Mouse (Mus musculus): Measurements from ENCODE around the gene Notch3. TPM values are rescaled to one million over a fixed set of nuclear protein-coding genes. Genes with fewer than 3 reads are reported as not detected.

The Notch3 gene
- polyA plus RNA-seq, 1 experiment from 2014 or later: 26.8 TPM

DNA sequence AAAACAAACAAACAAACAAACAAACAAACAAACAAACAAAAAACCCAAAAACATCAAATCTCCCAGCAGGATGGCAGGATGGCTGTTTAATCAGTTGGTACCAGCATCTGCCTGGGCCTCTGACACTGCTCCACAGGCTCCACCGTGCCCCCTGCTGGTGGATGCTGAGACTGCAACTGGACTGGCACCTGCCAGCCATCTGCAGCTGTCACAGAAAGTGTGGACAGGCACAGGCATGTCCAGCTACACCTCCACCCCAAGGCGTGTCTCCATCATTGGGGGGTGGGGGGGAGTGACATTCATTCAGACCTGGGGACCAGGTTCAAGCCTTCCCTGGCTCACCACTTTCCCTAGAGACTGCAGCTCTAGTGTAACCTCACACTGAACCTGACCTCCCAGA lies 93.3 kb downstream of the Notch3 start:
- no peaks in the 10 kb centered on the region; the same call in 1 of the 2 replicates for H3K9me3 ChIP-seq
- WGBS: 0% methylated on average over 2 of the region's 2 CpGs
- H3K27me3 ChIP-seq: no peaks in the 10 kb centered on the region
- H3K27ac ChIP-seq (replicated peaks): no peak overlapping the region
- no peak overlapping the region for H3K4me2 ChIP-seq (replicated peaks)
- H3K9ac ChIP-seq (replicated peaks): no peak overlapping the region
- no peaks in the 10 kb centered on the region for H3K4me1 ChIP-seq
- ATAC-seq (ENCODE audit: low FRiP score, low read depth): peak; percentile 19; the same call in 1 of the 2 replicates
- H3K36me3 ChIP-seq: no peaks in the 10 kb centered on the region
- H3K4me3 ChIP-seq: no peak overlapping the region

Other genes with a start within 250 kb of the Notch3 start
- 50.6 and 54.5 TPM in 2 replicates for gene Rrp1b, start 130.8 kb downstream of the Notch3 start, polyA plus RNA-seq (2016; fragmentation: Nextera tagmentation; extraction: Ambion mirVana)
- 0.62 and 0.66 TPM in 2 replicates for gene Hsf2bp, start 130.5 kb downstream of the Notch3 start, polyA plus RNA-seq (2016; fragmentation: Nextera tagmentation; extraction: Ambion mirVana)
- gene Ephx3, start 22.7 kb upstream of the Notch3 start, polyA plus RNA-seq (2016; fragmentation: Nextera tagmentation; extraction: Ambion mirVana): 0.37 TPM in 1 of 2 replicates, not detected in the other
- gene Brd4, start 117.9 kb upstream of the Notch3 start, polyA plus RNA-seq (2016; fragmentation: Nextera tagmentation; extraction: Ambion mirVana): 108 and 116 TPM in 2 replicates
- 140 and 151 TPM in 2 replicates for gene Akap8, start 154.4 kb upstream of the Notch3 start, polyA plus RNA-seq (2016; fragmentation: Nextera tagmentation; extraction: Ambion mirVana)
- 131 and 133 TPM in 2 replicates for gene Akap8l, start 183.8 kb upstream of the Notch3 start, polyA plus RNA-seq (2016; fragmentation: Nextera tagmentation; extraction: Ambion mirVana)
- gene Wiz, start 222.6 kb upstream of the Notch3 start, polyA plus RNA-seq (2016; fragmentation: Nextera tagmentation; extraction: Ambion mirVana): 47.2 and 50.2 TPM in 2 replicates
- 0.59 and 1.1 TPM in 2 replicates for gene Rasal3, start 236.7 kb upstream of the Notch3 start, polyA plus RNA-seq (2016; fragmentation: Nextera tagmentation; extraction: Ambion mirVana)

All from midbrain, embryonic 12.5 days (tissue).